Mouse (Mus musculus): ENCODE measurements around the gene Slc26a11. TPM values are rescaled to one million over a fixed set of nuclear protein-coding genes. Genes with fewer than 3 reads are reported as not detected.

The Slc26a11 gene
- polyA plus RNA-seq, 1 experiment = 1.5 TPM

DNA sequence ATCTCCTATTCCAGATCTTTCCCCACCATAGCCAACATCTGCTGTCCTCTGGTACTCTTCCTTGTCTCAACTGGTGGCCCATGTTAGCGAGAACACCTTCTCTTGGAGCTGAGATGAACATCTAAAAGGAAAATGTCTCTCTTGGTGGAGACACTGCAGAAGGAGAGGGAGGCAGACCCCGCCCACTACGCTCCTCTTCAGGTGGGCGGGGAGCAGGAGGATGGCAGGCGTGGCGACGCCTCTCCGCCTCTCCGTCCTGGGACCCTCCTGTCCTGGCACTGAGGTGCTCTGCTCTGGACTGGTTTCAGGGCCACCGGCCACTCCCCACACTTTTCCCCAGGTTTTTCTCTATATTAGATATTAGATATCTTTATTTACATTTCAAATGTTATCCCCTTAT lies 44.7 kb upstream of the Slc26a11 start:
- Histone ChIP-seq H3K4me2 (ENCODE audit: low read depth) (no peak overlapping the region), H3K36me3 (ENCODE audit: control insufficient read depth, insufficient read depth) (no peaks in the 10 kb centered on the region), H3K4me3 (no peak overlapping the region), H3ac (ENCODE audit: control insufficient read depth, insufficient read length) (no peak overlapping the region), H3K79me2 (ENCODE audit: control insufficient read depth, insufficient read depth) (no peaks in the 10 kb centered on the region), H3K27me3 (ENCODE audit: control insufficient read depth, insufficient read depth, insufficient read length) (peaks cover 11% of the 10 kb centered on the region)
- TF ChIP-seq SRF (IDR thresholded peaks at IDR 0.05; ENCODE audit: control insufficient read depth, insufficient read length, low read depth) (no peak), USF1 (IDR thresholded peaks at IDR 0.05; ENCODE audit: low read depth) (no peak), MYOD1 (IDR thresholded peaks at IDR 0.05; ENCODE audit: control insufficient read depth in 1 of 3, insufficient read length in 2 of 3, low read depth in 2 of 3) (no peak), CEBPB (IDR thresholded peaks at IDR 0.05; ENCODE audit: insufficient read depth, poor library complexity, severe bottlenecking) (no peak), E2F4 (IDR thresholded peaks at IDR 0.05; ENCODE audit: insufficient read depth) (no peak), POLR2AphosphoS2 (IDR thresholded peaks at IDR 0.05; ENCODE audit: insufficient read length, low read depth) (no peak), MAX (IDR thresholded peaks at IDR 0.05; ENCODE audit: low read depth) (no peak), REST (IDR thresholded peaks at IDR 0.05; ENCODE audit: insufficient read depth, insufficient read length) (no peak), POLR2A (IDR thresholded peaks at IDR 0.05; ENCODE audit: insufficient read length, low read depth) (no peak), MYOG (IDR thresholded peaks at IDR 0.05; ENCODE audit: control insufficient read depth in 1 of 3, insufficient read depth in 1 of 3, insufficient read length in 2 of 3, low read depth in 2 of 3) (no peak), TCF12 (IDR thresholded peaks at IDR 0.05; ENCODE audit: insufficient read depth, poor library complexity, severe bottlenecking) (no peak), TCF3 (IDR thresholded peaks at IDR 0.05; ENCODE audit: insufficient read length, low read depth) (no peak)

DNA sequence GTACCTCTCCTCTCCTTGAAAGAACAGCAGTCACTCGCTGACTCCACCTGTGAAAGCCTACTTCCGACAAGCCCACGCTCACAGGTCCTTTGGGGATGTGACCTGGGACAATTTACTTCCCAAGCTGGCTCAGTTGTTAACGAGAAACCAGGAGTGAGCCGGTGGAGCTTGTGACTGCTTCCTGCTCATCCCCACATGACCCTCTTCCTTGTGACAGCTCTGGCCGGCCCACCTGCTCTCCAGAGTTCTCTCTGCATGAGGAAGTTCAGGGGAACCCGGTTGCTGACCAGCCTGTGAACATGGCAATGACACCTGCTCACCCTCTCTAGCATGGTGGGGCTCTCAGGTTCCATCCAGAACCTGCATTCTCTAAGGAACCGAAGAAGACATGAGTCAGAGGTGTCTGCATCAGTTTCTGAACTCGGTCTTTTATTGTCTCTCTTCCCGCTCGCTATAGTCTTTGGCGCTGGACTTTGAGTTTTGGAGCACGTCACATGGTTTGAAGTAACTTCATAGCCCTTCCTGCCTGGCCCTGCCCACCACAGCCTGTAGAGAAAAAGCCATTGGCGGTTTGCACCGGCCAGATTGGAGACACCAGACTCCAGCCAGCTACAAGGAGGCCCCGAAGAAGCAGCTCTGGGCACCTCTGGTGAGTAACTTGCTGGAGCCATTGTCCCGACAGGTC lies 41.0 kb upstream of the Slc26a11 start:
- Histone ChIP-seq H3K27me3 (ENCODE audit: control insufficient read depth, insufficient read depth, insufficient read length) (peaks cover 18% of the 10 kb centered on the region), H3K79me2 (ENCODE audit: control insufficient read depth, insufficient read depth) (no peaks in the 10 kb centered on the region), H3ac (ENCODE audit: control insufficient read depth, insufficient read length) (no peak overlapping the region), H3K36me3 (ENCODE audit: control insufficient read depth, insufficient read depth) (no peaks in the 10 kb centered on the region), H3K4me3 (no peak overlapping the region), H3K4me2 (ENCODE audit: low read depth) (no peak overlapping the region)
- TF ChIP-seq TCF3 (IDR thresholded peaks at IDR 0.05; ENCODE audit: insufficient read length, low read depth) (no peak), REST (IDR thresholded peaks at IDR 0.05; ENCODE audit: insufficient read depth, insufficient read length) (no peak)

DNA sequence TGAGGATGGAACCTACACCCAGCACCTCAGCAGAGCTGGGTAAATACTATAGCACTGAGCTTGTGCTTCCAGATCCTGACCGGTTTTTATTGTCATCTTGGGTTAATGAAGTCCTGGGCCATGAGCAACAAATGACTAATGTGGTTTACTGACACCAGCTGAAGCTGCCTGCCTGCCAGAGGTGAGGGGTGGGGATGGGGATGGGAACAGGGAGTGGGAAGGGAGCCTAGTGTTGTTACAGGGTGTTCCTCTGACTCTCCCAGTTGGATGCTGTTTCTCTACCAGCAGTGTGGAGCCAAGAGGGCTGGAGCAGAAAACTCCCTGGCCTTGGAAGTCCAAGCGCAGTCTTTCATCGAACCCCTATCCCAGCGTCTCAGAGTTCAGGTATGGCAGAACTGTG lies 38.6 kb upstream of the Slc26a11 start:
- H3K4me3 ChIP-seq = no peak overlapping the region
- H3ac ChIP-seq (ENCODE audit: control insufficient read depth, insufficient read length) = no peak overlapping the region
- TF ChIP-seq TCF12 (IDR thresholded peaks at IDR 0.05; ENCODE audit: insufficient read depth, poor library complexity, severe bottlenecking) = no peak
- peak in 1 of 3 experiments; percentile 28 for TF ChIP-seq MYOG (IDR thresholded peaks at IDR 0.05; ENCODE audit: control insufficient read depth in 1 of 3, insufficient read depth in 1 of 3, insufficient read length in 2 of 3, low read depth in 2 of 3)
- peak in 1 of 3 experiments; percentile 58 for TF ChIP-seq MYOD1 (IDR thresholded peaks at IDR 0.05; ENCODE audit: control insufficient read depth in 1 of 3, insufficient read length in 2 of 3, low read depth in 2 of 3)
- TF ChIP-seq E2F4 (IDR thresholded peaks at IDR 0.05; ENCODE audit: insufficient read depth) = no peak
- H3K36me3 ChIP-seq (ENCODE audit: control insufficient read depth, insufficient read depth) = no peaks in the 10 kb centered on the region
- peaks cover 15% of the 10 kb centered on the region for H3K27me3 ChIP-seq (ENCODE audit: control insufficient read depth, insufficient read depth, insufficient read length)
- no peaks in the 10 kb centered on the region for H3K79me2 ChIP-seq (ENCODE audit: control insufficient read depth, insufficient read depth)
- H3K4me2 ChIP-seq (ENCODE audit: low read depth) = no peak overlapping the region

DNA sequence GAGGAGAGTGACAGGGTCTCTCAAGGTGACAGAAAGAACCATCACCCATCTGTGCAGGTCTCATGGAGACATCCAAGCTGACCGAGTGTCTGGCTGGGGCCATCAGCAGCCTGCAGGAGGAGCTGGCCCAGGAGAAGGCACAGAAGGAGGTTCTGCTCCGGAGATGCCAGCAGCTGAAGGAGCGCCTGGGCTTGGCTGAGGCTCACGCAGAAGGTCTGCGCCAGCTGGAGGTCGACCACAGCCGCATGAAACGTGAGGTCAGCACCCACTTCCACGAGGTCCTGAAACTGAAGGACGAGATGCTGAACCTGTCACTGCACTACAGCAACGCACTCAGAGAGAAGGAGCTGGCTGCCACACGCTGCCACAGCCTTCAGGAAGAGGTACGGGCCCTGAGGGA lies 32.8 kb upstream of the Slc26a11 start:
- Histone ChIP-seq H3K27me3 (ENCODE audit: control insufficient read depth, insufficient read depth, insufficient read length) (peaks cover 43% of the 10 kb centered on the region), H3K79me2 (ENCODE audit: control insufficient read depth, insufficient read depth) (no peaks in the 10 kb centered on the region), H3K4me2 (ENCODE audit: low read depth) (no peak overlapping the region), H3K4me3 (no peak overlapping the region), H3K36me3 (ENCODE audit: control insufficient read depth, insufficient read depth) (no peaks in the 10 kb centered on the region), H3ac (ENCODE audit: control insufficient read depth, insufficient read length) (no peak overlapping the region)
- TF ChIP-seq POLR2A (IDR thresholded peaks at IDR 0.05; ENCODE audit: insufficient read length, low read depth) = no peak
- TF ChIP-seq MYOG (IDR thresholded peaks at IDR 0.05; ENCODE audit: control insufficient read depth in 1 of 3, insufficient read depth in 1 of 3, insufficient read length in 2 of 3, low read depth in 2 of 3) = peak in 2 of 3 experiments; percentile 23 to 40
- TF ChIP-seq E2F4 (IDR thresholded peaks at IDR 0.05; ENCODE audit: insufficient read depth) = no peak
- no peak for TF ChIP-seq USF1 (IDR thresholded peaks at IDR 0.05; ENCODE audit: low read depth)
- no peak for TF ChIP-seq MAX (IDR thresholded peaks at IDR 0.05; ENCODE audit: low read depth)
- TF ChIP-seq POLR2AphosphoS2 (IDR thresholded peaks at IDR 0.05; ENCODE audit: insufficient read length, low read depth) = no peak
- TF ChIP-seq REST (IDR thresholded peaks at IDR 0.05; ENCODE audit: insufficient read depth, insufficient read length) = no peak
- TF ChIP-seq MYOD1 (IDR thresholded peaks at IDR 0.05; ENCODE audit: control insufficient read depth in 1 of 3, insufficient read length in 2 of 3, low read depth in 2 of 3) = no peak

DNA sequence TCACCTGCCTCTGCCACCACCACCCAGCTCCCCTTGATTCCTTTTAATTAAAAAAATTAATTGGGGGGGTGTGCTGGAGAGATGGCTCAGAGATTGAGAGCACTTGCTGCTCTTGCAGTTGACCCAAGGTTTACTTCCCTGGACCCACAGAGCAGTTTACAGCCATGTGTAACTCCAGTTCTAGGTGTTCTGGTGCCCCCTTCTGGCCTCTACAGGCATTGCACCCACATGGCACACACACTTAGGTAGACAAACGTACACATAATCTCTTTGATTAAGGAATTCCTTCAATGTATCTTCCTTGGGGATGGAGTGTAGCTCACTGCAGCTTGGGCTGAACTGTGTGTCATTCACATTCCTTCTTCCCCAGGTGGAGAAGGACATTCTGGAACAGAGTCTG lies 30.3 kb upstream of the Slc26a11 start:
- no peaks in the 10 kb centered on the region for H3K79me2 ChIP-seq (ENCODE audit: control insufficient read depth, insufficient read depth)
- no peak overlapping the region for H3K4me3 ChIP-seq
- H3K36me3 ChIP-seq (ENCODE audit: control insufficient read depth, insufficient read depth) = no peaks in the 10 kb centered on the region
- TF ChIP-seq TCF3 (IDR thresholded peaks at IDR 0.05; ENCODE audit: insufficient read length, low read depth) (no peak), MYOD1 (IDR thresholded peaks at IDR 0.05; ENCODE audit: control insufficient read depth in 1 of 3, insufficient read length in 2 of 3, low read depth in 2 of 3) (no peak), USF1 (IDR thresholded peaks at IDR 0.05; ENCODE audit: low read depth) (no peak), REST (IDR thresholded peaks at IDR 0.05; ENCODE audit: insufficient read depth, insufficient read length) (no peak), POLR2AphosphoS2 (IDR thresholded peaks at IDR 0.05; ENCODE audit: insufficient read length, low read depth) (no peak), SRF (IDR thresholded peaks at IDR 0.05; ENCODE audit: control insufficient read depth, insufficient read length, low read depth) (no peak), TCF12 (IDR thresholded peaks at IDR 0.05; ENCODE audit: insufficient read depth, poor library complexity, severe bottlenecking) (no peak), E2F4 (IDR thresholded peaks at IDR 0.05; ENCODE audit: insufficient read depth) (no peak), MAX (IDR thresholded peaks at IDR 0.05; ENCODE audit: low read depth) (no peak), POLR2A (IDR thresholded peaks at IDR 0.05; ENCODE audit: insufficient read length, low read depth) (no peak), CEBPB (IDR thresholded peaks at IDR 0.05; ENCODE audit: insufficient read depth, poor library complexity, severe bottlenecking) (no peak)
- peaks cover 33% of the 10 kb centered on the region for H3K27me3 ChIP-seq (ENCODE audit: control insufficient read depth, insufficient read depth, insufficient read length)
- H3K4me2 ChIP-seq (ENCODE audit: low read depth) = no peak overlapping the region
- H3ac ChIP-seq (ENCODE audit: control insufficient read depth, insufficient read length) = no peak overlapping the region

Data from myocyte (in vitro differentiated cells).